Mouse (Mus musculus): ENCODE results near the gene Exoc7. TPM values are rescaled to one million over a fixed set of nuclear protein-coding genes. Genes with fewer than 3 reads are reported as not detected.

Exoc7 gene
- polyA plus RNA-seq, 1 experiment from 2014 or later = 54.6 TPM

DNA sequence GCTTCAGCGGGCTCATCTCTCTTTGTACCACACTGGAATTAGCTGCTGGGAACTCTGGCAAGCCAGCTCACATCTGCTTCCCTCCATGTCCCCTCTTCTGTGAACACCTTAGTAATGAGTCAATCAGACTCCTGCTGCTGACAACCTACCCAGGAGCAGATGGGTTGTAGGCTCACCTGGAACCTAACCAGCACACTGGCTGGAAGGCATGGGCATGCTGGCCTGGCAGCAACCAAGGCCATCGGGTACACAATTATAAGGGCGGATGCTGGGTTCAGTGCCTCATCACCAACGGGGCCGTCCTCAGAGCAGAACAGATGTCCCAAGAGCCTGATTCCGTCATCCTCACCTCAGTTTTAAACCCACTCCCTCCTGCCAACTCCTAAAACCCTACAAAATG is 8.4 kb downstream of the Exoc7 start:
- H3K9ac ChIP-seq (ENCODE audit: low read depth, low read length) = 0 out of 2 replicates have a peak overlapping the region, but pooled peaks have one; percentile 5
- H3K27me3 ChIP-seq (replicated peaks; ENCODE audit: control insufficient read depth, insufficient read depth, low read length) = no peaks in the 10 kb centered on the region
- H3K36me3 ChIP-seq (ENCODE audit: control insufficient read depth, insufficient read depth, low read length) = peaks cover 5% of the 10 kb centered on the region
- 97% methylated on average over 6 of the region's 6 CpGs for whole genome bisulfite sequencing
- H3K4me3 ChIP-seq (ENCODE audit: low read length) = no peak overlapping the region
- H3K27ac ChIP-seq (ENCODE audit: low read length) = no peak overlapping the region
- ATAC-seq = no peak
- peaks cover 7% of the 10 kb centered on the region for H3K4me1 ChIP-seq (ENCODE audit: control insufficient read depth, insufficient read depth, low read length)
- H3K4me2 ChIP-seq (ENCODE audit: low read depth, low read length) = no peak overlapping the region
- H3K9me3 ChIP-seq (ENCODE audit: control insufficient read depth, low read length) = no peaks in the 10 kb centered on the region

DNA sequence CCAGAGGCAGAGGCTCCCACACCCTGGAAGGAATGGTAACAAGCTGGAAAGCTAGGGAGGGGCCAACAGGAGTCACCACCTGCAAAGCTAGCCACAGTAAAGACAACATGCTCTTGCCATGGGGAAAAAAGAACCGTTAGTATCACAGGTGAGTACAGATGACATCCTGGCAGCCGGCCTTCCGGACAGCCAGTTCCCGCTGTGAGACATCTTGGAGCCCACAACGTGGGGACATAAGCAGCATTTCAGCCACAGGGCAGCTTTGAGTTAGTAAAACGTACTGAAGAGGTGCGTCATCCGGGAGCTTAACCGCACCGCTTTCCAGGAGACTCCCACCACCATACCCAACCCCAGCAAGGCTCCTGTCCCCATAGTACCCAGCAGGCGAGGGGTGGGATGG is 8.8 kb downstream of the Exoc7 start:
- 92% methylated on average over 11 of the region's 11 CpGs for WGBS
- no peaks in the 10 kb centered on the region for H3K27me3 ChIP-seq (replicated peaks; ENCODE audit: control insufficient read depth, insufficient read depth, low read length)
- H3K4me1 ChIP-seq (ENCODE audit: control insufficient read depth, insufficient read depth, low read length) = peaks cover 11% of the 10 kb centered on the region
- H3K4me3 ChIP-seq (ENCODE audit: low read length) = no peak overlapping the region
- peaks cover 5% of the 10 kb centered on the region for H3K36me3 ChIP-seq (ENCODE audit: control insufficient read depth, insufficient read depth, low read length)
- no peak for ATAC-seq
- H3K9ac ChIP-seq (ENCODE audit: low read depth, low read length) = 0 out of 2 replicates have a peak overlapping the region, but pooled peaks have one; percentile 5
- H3K4me2 ChIP-seq (ENCODE audit: low read depth, low read length) = no peak overlapping the region
- no peaks in the 10 kb centered on the region for H3K9me3 ChIP-seq (ENCODE audit: control insufficient read depth, low read length)
- H3K27ac ChIP-seq (ENCODE audit: low read length) = no peak overlapping the region

DNA sequence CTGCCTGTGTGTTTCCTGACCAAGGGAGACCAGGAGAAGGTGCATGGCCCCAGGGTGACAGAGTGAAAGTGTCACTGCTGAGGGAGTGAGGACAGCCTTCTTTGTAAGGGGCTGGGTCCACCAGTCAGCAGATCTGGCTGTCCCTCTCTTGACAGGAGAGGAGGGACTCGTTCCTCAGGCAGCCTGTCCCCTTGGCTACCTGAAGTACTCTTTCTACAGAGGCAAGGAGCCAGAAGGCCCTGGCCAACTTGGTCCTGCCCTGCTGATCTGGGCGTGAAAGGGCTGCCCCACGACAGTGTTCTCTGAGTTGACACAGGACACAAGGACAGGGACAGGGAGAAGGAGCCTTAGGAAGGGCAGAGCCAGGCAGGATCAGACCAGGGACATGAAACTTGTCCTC is 10.0 kb downstream of the Exoc7 start:
- Histone ChIP-seq H3K9ac (ENCODE audit: low read depth, low read length) (peak overlapping the region; percentile 24; the same call in 1 of the 2 replicates), H3K27me3 (replicated peaks; ENCODE audit: control insufficient read depth, insufficient read depth, low read length) (no peaks in the 10 kb centered on the region), H3K4me2 (ENCODE audit: low read depth, low read length) (no peak overlapping the region), H3K27ac (ENCODE audit: low read length) (no peak overlapping the region), H3K9me3 (ENCODE audit: control insufficient read depth, low read length) (no peaks in the 10 kb centered on the region), H3K4me1 (ENCODE audit: control insufficient read depth, insufficient read depth, low read length) (peaks cover 11% of the 10 kb centered on the region), H3K36me3 (ENCODE audit: control insufficient read depth, insufficient read depth, low read length) (peaks cover 5% of the 10 kb centered on the region; the same call in 1 of the 2 replicates), H3K4me3 (ENCODE audit: low read length) (no peak overlapping the region)
- 77% methylated on average over 3 of the region's 3 CpGs for WGBS
- no peak for ATAC-seq

DNA sequence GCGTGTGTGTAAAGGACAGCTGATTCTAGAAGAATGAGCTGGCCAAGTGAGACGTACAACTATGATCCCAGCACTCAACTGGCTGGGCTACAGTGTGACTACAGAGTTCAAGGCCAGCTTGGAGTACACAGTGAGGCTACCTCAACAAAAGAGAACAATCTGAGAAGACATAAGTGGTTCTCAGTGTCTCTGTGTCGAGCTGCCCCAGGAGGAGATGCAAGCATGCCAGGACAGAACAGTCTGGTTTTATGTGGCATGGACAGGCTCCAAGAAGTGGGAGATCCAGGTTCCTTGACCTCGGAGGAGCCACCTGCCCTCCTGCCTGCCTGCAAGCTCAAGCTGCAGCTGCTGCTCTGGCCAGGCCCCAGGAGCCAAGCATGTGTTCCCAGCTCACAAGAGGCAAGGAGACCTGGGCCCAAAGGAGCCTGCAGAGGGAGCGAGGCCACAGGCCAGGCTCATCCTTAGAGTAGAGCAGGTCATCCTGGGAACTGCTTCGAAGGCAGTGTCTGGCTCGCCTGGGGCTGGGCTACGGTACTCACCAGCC is 10.8 kb downstream of the Exoc7 start:
- H3K27me3 ChIP-seq (replicated peaks; ENCODE audit: control insufficient read depth, insufficient read depth, low read length) = no peaks in the 10 kb centered on the region
- H3K4me3 ChIP-seq (ENCODE audit: low read length) = no peak overlapping the region
- whole genome bisulfite sequencing = 88% methylated on average over 8 of the region's 8 CpGs
- H3K9me3 ChIP-seq (ENCODE audit: control insufficient read depth, low read length) = no peaks in the 10 kb centered on the region
- no peak overlapping the region for H3K9ac ChIP-seq (ENCODE audit: low read depth, low read length)
- no peak overlapping the region for H3K27ac ChIP-seq (ENCODE audit: low read length)
- H3K36me3 ChIP-seq (ENCODE audit: control insufficient read depth, insufficient read depth, low read length) = peaks cover 5% of the 10 kb centered on the region; the same call in 1 of the 2 replicates
- H3K4me2 ChIP-seq (ENCODE audit: low read depth, low read length) = no peak overlapping the region
- H3K4me1 ChIP-seq (ENCODE audit: control insufficient read depth, insufficient read depth, low read length) = peaks cover 11% of the 10 kb centered on the region
- no peak for ATAC-seq

DNA sequence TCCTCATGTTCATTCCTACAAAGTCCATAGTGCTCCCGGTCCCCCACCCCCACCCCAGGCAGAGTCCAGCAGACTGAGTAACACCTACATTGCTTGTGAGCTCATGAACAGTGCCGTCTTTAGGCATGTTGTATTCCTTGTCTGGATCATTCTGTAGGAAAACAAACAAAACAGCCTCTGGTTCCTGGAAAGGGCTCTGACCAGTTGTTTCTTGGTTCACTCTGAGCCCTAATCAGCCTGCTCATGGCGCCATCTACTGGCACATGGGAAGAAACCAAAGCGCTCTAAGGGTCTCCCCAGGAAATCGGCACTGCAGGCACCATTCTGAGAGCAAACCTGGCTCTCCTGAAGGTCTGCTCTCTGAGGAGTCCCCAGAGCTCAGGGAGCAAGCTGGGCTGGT is 12.7 kb downstream of the Exoc7 start:
- Histone ChIP-seq H3K4me2 (ENCODE audit: low read depth, low read length) (no peak overlapping the region), H3K9me3 (ENCODE audit: control insufficient read depth, low read length) (no peaks in the 10 kb centered on the region), H3K9ac (ENCODE audit: low read depth, low read length) (0 out of 2 replicates have a peak overlapping the region, but pooled peaks have one; percentile 40), H3K27me3 (replicated peaks; ENCODE audit: control insufficient read depth, insufficient read depth, low read length) (no peaks in the 10 kb centered on the region), H3K36me3 (ENCODE audit: control insufficient read depth, insufficient read depth, low read length) (peaks cover 7% of the 10 kb centered on the region; the same call in 1 of the 2 replicates), H3K4me3 (ENCODE audit: low read length) (no peak overlapping the region), H3K4me1 (ENCODE audit: control insufficient read depth, insufficient read depth, low read length) (peaks cover 11% of the 10 kb centered on the region), H3K27ac (ENCODE audit: low read length) (peak overlapping the region; percentile 51; the same call in 1 of the 2 replicates)
- WGBS = 30% methylated on average over 5 of the region's 5 CpGs
- peak; percentile 29 for ATAC-seq

DNA sequence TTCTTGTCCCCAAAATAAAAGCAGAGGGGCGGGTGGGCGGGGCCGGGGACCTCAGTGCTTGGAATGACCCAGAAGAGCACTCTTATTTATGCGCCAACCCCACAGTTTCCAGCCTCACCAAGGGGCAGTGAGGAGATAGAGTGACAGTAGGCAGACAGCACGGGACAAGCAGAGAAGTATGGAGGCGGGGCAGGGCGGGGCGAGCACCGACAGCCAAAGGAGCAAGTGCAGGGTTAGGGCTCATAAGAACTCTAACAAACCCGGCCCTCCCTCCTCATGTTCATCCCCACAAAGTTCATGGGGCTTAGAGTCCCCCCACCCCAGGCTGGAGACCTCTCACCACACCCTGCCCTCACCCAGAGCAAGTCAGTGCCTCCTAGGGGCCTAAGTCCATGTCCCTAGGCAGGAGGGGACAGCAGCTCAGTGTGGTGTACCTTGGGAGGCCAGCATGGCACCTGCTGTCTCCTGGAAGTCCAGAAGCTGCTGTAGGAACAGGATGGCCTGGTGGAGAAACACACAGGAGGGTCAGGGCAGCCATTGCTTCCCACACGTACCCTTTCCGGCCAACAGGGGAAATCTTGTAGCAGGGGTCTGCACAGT is 13.4 kb downstream of the Exoc7 start:
- H3K9me3 ChIP-seq (ENCODE audit: control insufficient read depth, low read length) = no peaks in the 10 kb centered on the region
- no peak overlapping the region for H3K4me2 ChIP-seq (ENCODE audit: low read depth, low read length)
- peaks cover 5% of the 10 kb centered on the region; the same call in 1 of the 2 replicates for H3K36me3 ChIP-seq (ENCODE audit: control insufficient read depth, insufficient read depth, low read length)
- peak; percentile 79 for ATAC-seq
- peak overlapping the region; percentile 40; the same call in 1 of the 2 replicates for H3K9ac ChIP-seq (ENCODE audit: low read depth, low read length)
- peaks cover 11% of the 10 kb centered on the region for H3K4me1 ChIP-seq (ENCODE audit: control insufficient read depth, insufficient read depth, low read length)
- peak overlapping the region; percentile 51; the same call in 1 of the 2 replicates for H3K27ac ChIP-seq (ENCODE audit: low read length)
- H3K4me3 ChIP-seq (ENCODE audit: low read length) = no peak overlapping the region
- 74% methylated on average over 12 of the region's 12 CpGs for WGBS
- H3K27me3 ChIP-seq (replicated peaks; ENCODE audit: control insufficient read depth, insufficient read depth, low read length) = no peaks in the 10 kb centered on the region

DNA sequence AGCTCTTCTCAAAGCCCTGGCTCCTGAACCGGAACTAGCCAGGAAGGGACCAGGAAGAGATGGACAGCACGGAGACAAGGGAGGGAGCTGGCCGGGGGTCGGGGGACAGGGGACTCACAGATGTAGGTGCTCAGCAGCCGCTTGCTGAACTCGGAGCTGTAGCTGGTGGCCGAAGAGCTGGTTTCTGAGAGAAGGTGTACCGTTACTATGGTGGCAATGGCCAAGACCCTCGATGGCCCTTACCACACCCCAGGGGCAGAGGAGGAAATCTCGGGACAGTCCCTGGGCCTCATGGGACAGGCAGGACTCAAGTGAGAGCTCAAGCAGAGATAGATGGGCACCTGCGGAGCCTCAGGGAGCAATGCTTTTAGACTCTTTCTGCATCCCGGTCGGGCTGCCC is 14.6 kb downstream of the Exoc7 start:
- 93% methylated on average over 13 of the region's 13 CpGs for WGBS
- no peak for ATAC-seq
- H3K36me3 ChIP-seq (ENCODE audit: control insufficient read depth, insufficient read depth, low read length) = peaks cover 5% of the 10 kb centered on the region; the same call in 1 of the 2 replicates

DNA sequence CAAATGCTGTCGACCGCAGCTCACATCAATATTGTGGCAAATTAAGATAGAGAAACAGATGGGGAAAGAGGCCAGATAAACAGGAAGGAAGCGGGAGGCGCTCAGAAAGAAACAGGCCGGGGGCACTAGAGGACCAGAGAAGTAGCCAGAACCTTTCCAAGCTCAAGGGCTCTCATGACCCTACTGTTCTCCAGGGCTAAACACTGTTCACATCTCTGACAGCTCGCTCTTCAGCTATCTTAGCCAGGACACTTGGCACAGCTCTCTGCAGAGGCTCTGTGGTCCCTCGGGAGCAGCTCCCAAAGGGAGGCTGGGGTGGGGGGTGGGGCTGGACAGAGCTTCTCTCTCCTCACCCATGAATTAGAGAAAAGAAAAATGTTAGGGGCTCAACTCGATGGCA is 16.5 kb downstream of the Exoc7 start:
- no peak for ATAC-seq
- no peak overlapping the region for H3K4me3 ChIP-seq (ENCODE audit: low read length)
- H3K4me2 ChIP-seq (ENCODE audit: low read depth, low read length) = no peak overlapping the region
- H3K27me3 ChIP-seq (replicated peaks; ENCODE audit: control insufficient read depth, insufficient read depth, low read length) = no peaks in the 10 kb centered on the region
- WGBS = 62% methylated on average over 8 of the region's 8 CpGs
- 0 out of 2 replicates have a peak overlapping the region, but pooled peaks have one; percentile 42 for H3K27ac ChIP-seq (ENCODE audit: low read length)
- peaks cover 5% of the 10 kb centered on the region; the same call in 1 of the 2 replicates for H3K36me3 ChIP-seq (ENCODE audit: control insufficient read depth, insufficient read depth, low read length)
- H3K9ac ChIP-seq (ENCODE audit: low read depth, low read length) = no peak overlapping the region
- H3K9me3 ChIP-seq (ENCODE audit: control insufficient read depth, low read length) = no peaks in the 10 kb centered on the region
- H3K4me1 ChIP-seq (ENCODE audit: control insufficient read depth, insufficient read depth, low read length) = peaks cover 18% of the 10 kb centered on the region

More for the DNA sequence above, 14.6 kb downstream of the Exoc7 start:
- peaks cover 13% of the 10 kb centered on the region for H3K4me1 ChIP-seq (ENCODE audit: control insufficient read depth, insufficient read depth, low read length)
- no peaks in the 10 kb centered on the region for H3K9me3 ChIP-seq (ENCODE audit: control insufficient read depth, low read length)
- H3K9ac ChIP-seq (ENCODE audit: low read depth, low read length) = no peak overlapping the region
- no peak overlapping the region for H3K27ac ChIP-seq (ENCODE audit: low read length)
- H3K4me3 ChIP-seq (ENCODE audit: low read length) = no peak overlapping the region
- H3K4me2 ChIP-seq (ENCODE audit: low read depth, low read length) = no peak overlapping the region
- no peaks in the 10 kb centered on the region for H3K27me3 ChIP-seq (replicated peaks; ENCODE audit: control insufficient read depth, insufficient read depth, low read length)

DNA sequence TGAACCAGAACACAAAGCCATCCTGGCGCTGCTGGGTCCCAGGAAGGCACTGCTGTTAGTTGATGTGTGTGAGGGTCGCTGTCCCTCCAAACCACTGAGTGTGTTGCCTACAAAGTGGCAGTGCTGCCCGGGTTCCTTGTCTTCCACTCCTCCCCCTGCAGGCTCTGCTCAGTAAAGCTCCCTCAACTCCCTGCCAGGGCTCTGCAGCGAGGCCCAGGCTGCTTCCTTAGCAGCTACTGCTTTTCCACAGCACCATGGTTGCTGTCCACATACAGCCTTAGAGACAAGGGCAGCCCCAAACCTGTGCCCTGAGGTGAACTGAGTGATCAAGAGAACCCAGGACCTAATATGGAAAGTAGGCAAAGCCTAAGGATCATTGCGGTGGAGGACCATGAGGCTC is 19.7 kb downstream of the Exoc7 start:
- Histone ChIP-seq H3K9me3 (ENCODE audit: control insufficient read depth, low read length) (no peaks in the 10 kb centered on the region), H3K36me3 (ENCODE audit: control insufficient read depth, insufficient read depth, low read length) (peaks cover 5% of the 10 kb centered on the region; the same call in 1 of the 2 replicates), H3K9ac (ENCODE audit: low read depth, low read length) (0 out of 2 replicates have a peak overlapping the region, but pooled peaks have one; percentile 15), H3K4me2 (ENCODE audit: low read depth, low read length) (no peak overlapping the region), H3K27me3 (replicated peaks; ENCODE audit: control insufficient read depth, insufficient read depth, low read length) (peaks cover 27% of the 10 kb centered on the region), H3K27ac (ENCODE audit: low read length) (no peak overlapping the region), H3K4me3 (ENCODE audit: low read length) (no peak overlapping the region), H3K4me1 (ENCODE audit: control insufficient read depth, insufficient read depth, low read length) (peaks cover 19% of the 10 kb centered on the region)
- no peak for ATAC-seq
- 75% methylated on average over 5 of the region's 5 CpGs for WGBS

Measured in intestine, embryonic 16.5 days (tissue).